Mouse (Mus musculus): ENCODE measurements around the gene Fkbp5. TPM values are rescaled to one million over a fixed set of nuclear protein-coding genes. Genes with fewer than 3 reads are reported as not detected.

The Fkbp5 gene
- polyA plus RNA-seq, 1 experiment from 2014 or later: 27.2 TPM

Small RNA genes lying within 50 kb of the gene (microRNA-seq; reads per million reads assigned to microRNA genes)
- gene Gm25195 (not detected), gene Mir6969 (not detected)

Other genes starting within 250 kb of the Fkbp5 start
- gene Fance, start 204.0 kb downstream of the Fkbp5 start, polyA plus RNA-seq (2015; fragmentation: Nextera tagmentation; extraction: Ambion mirVana): 26.3 and 30.3 TPM in 2 replicates
- 329 and 387 TPM in 2 replicates for gene Rpl10a, start 189.1 kb downstream of the Fkbp5 start, polyA plus RNA-seq (2015; fragmentation: Nextera tagmentation; extraction: Ambion mirVana)
- gene Tead3, start 166.7 kb downstream of the Fkbp5 start, polyA plus RNA-seq (2015; fragmentation: Nextera tagmentation; extraction: Ambion mirVana): 1.5 and 3.2 TPM in 2 replicates
- 1.1 and 1.5 TPM in 2 replicates for gene Tulp1, start 152.3 kb downstream of the Fkbp5 start, polyA plus RNA-seq (2015; fragmentation: Nextera tagmentation; extraction: Ambion mirVana)
- gene Armc12, start 13.3 kb upstream of the Fkbp5 start, polyA plus RNA-seq (2015; fragmentation: Nextera tagmentation; extraction: Ambion mirVana): not detected in 2 replicates
- gene Clpsl2, start 31.9 kb upstream of the Fkbp5 start, polyA plus RNA-seq (2015; fragmentation: Nextera tagmentation; extraction: Ambion mirVana): not detected in 2 replicates
- gene Clps, start 43.2 kb upstream of the Fkbp5 start, polyA plus RNA-seq (2015; fragmentation: Nextera tagmentation; extraction: Ambion mirVana): 20.5 TPM in 1 of 2 replicates, not detected in the other
- 17.5 and 20.2 TPM in 2 replicates for gene Lhfpl5, start 58.1 kb upstream of the Fkbp5 start, polyA plus RNA-seq (2015; fragmentation: Nextera tagmentation; extraction: Ambion mirVana)
- 85.4 and 90.7 TPM in 2 replicates for gene Srpk1, start 105.2 kb upstream of the Fkbp5 start, polyA plus RNA-seq (2015; fragmentation: Nextera tagmentation; extraction: Ambion mirVana)
- gene Slc26a8, start 172.7 kb upstream of the Fkbp5 start, polyA plus RNA-seq (2015; fragmentation: Nextera tagmentation; extraction: Ambion mirVana): 0.88 and 1.0 TPM in 2 replicates
- gene Mapk14, start 173.8 kb upstream of the Fkbp5 start, polyA plus RNA-seq (2015; fragmentation: Nextera tagmentation; extraction: Ambion mirVana): 25.2 and 31.0 TPM in 2 replicates
- 2.7 and 3.0 TPM in 2 replicates for gene AC170998.1, start 208.6 kb upstream of the Fkbp5 start, polyA plus RNA-seq (2015; fragmentation: Nextera tagmentation; extraction: Ambion mirVana)

All from neural tube, embryonic 15.5 days (tissue).